Mouse (Mus musculus) CH12.LX (cell line): Measurements from ENCODE around the gene BC048403.
A peak's percentile ranks its signal among the peaks of the same experiment; 100 is the strongest.

Source experiments
- CHD1 ChIP-seq: IDR thresholded peaks from 2 replicates; pipeline ENCODE4 v1.6.1; 2012; ENCODE audit warnings: low read depth, low read length, improper control_type of control experiment, inconsistent platforms
- CTCF ChIP-seq, 2 experiments: IDR thresholded peaks in 1 of 2; conservative IDR thresholded peaks in 1 of 2; 2 replicates each; pipeline ENCODE4 v1.5.1; 2011 to 2012; ENCODE audit warnings: low read depth in 2 of 2, low read length in 2 of 2, improper control_type of control experiment in 1 of 2, inconsistent platforms in 1 of 2, mild to moderate bottlenecking in 1 of 2, moderate library complexity in 1 of 2
- EP300 ChIP-seq: IDR thresholded peaks from 2 replicates; pipeline ENCODE4 v1.6.1; 2011; ENCODE audit warnings: low read length, improper control_type of control experiment
- ETS1 ChIP-seq: conservative IDR thresholded peaks from 2 replicates; pipeline ENCODE4 v1.6.1; 2012; ENCODE audit warnings: low read depth, mild to moderate bottlenecking, inconsistent platforms, low read length, improper control_type of control experiment, moderate library complexity
- HCFC1 ChIP-seq: IDR thresholded peaks from 2 replicates; pipeline ENCODE4 v1.6.1; 2012; ENCODE audit warnings: low read depth, mild to moderate bottlenecking, inconsistent platforms, low read length, improper control_type of control experiment
- NELFE ChIP-seq: IDR thresholded peaks from 2 replicates; pipeline ENCODE4 v1.6.1; 2011; ENCODE audit warnings: low read depth, low read length, improper control_type of control experiment
- POLR2A ChIP-seq: IDR thresholded peaks from 2 replicates; pipeline ENCODE4 v1.6.1; 2011; ENCODE audit warnings: low read depth, mild to moderate bottlenecking, improper control_type of control experiment, low read length
- SMC3 ChIP-seq: IDR thresholded peaks from 2 replicates; pipeline ENCODE4 v1.6.1; 2011; ENCODE audit warnings: low read depth, low read length, improper control_type of control experiment
- TBP ChIP-seq: conservative IDR thresholded peaks from 2 replicates; pipeline ENCODE4 v1.6.1; 2011; ENCODE audit warnings: low read depth, low read length, improper control_type of control experiment
- USF1 ChIP-seq: IDR thresholded peaks from 2 replicates; pipeline ENCODE4 v1.6.1; 2014; ENCODE audit warnings: low read depth, mild to moderate bottlenecking, inconsistent platforms, low read length, improper control_type of control experiment
- ZMIZ1 ChIP-seq: IDR thresholded peaks from 2 replicates; pipeline ENCODE4 v1.6.1; 2012; ENCODE audit warnings: low read depth, mild to moderate bottlenecking, inconsistent platforms, low read length, improper control_type of control experiment

GRCm38 (mm10) chr10:121770624-121771577, 31.2 kb downstream of the BC048403 start:
- TF ChIP-seq SMC3: peak; percentile 69
- no peak for TF ChIP-seq ETS1
- no peak; the same call in 1 of the 2 replicates for TF ChIP-seq USF1
- TF ChIP-seq TBP: no peak
- TF ChIP-seq POLR2A: no peak
- no peak for TF ChIP-seq NELFE
- TF ChIP-seq ZMIZ1: no peak
- no peak for TF ChIP-seq EP300
- TF ChIP-seq HCFC1: no peak
- no peak for TF ChIP-seq CHD1
- peak; percentile 87 to 88 for TF ChIP-seq CTCF (conservative IDR thresholded peaks at IDR 0.05 in 1 of 2, IDR thresholded peaks at IDR 0.05 in 1 of 2; ENCODE audit: low read depth in 2 of 2, low read length in 2 of 2)
